Mouse (Mus musculus): Measurements from ENCODE around the gene Draxin.

GRCm38 (mm10) chr4:148139767-148140097 is 9.2 kb upstream of the Draxin start:
- TF ChIP-seq CTCF (conservative IDR thresholded peaks at IDR 0.05; ENCODE audit: low read length) (no peak), POU5F1 (IDR thresholded peaks at IDR 0.05; ENCODE audit: borderline replicate concordance, low read length) (no peak)

All from E14TG2a.4 (cell line).